ENCODE assay signal across 24 mouse cellular contexts in genomic region chrX:169892100-169892499, GRCm38 (mm10).
"Had no signal": no experiment of that assay in that cellular context is flagged by ENCODE, and none has a peak within 500 bp of the region (broad histone marks: within the 10 kb centered on the region; RNA-seq: fewer than 3 reads in every experiment).

No protein-coding gene starts in this region.

- H3K27ac ChIP-seq: heart, embryonic 10.5 days; hindbrain, embryonic 10.5 days; hindbrain, embryonic 12.5 days; hindbrain, embryonic 14.5 days; kidney, embryonic 15.5 days; kidney, postnatal 0 days; limb, embryonic 13.5 days; limb, embryonic 15.5 days; liver, embryonic 13.5 days had no signal

- H3K9ac ChIP-seq: heart, embryonic 12.5 days; hindbrain, embryonic 12.5 days; hindbrain, embryonic 14.5 days; kidney, embryonic 15.5 days; limb, embryonic 13.5 days; limb, embryonic 15.5 days; liver, embryonic 13.5 days had no signal

- H3K4me3 ChIP-seq: heart, embryonic 10.5 days; heart, embryonic 12.5 days; hindbrain, embryonic 10.5 days; hindbrain, embryonic 12.5 days; kidney, embryonic 15.5 days; limb, embryonic 13.5 days; limb, embryonic 15.5 days; liver, embryonic 13.5 days had no signal

- H3K27me3 ChIP-seq: heart, embryonic 12.5 days; limb, embryonic 15.5 days; liver, embryonic 13.5 days had no signal

- H3K9me3 ChIP-seq: heart, embryonic 10.5 days; heart, embryonic 12.5 days; hindbrain, embryonic 10.5 days; hindbrain, embryonic 12.5 days; kidney, embryonic 15.5 days; limb, embryonic 13.5 days; limb, embryonic 15.5 days; liver, embryonic 13.5 days had no signal

- H3K36me3 ChIP-seq: heart, embryonic 10.5 days; heart, embryonic 12.5 days; hindbrain, embryonic 10.5 days; hindbrain, embryonic 12.5 days; kidney, embryonic 15.5 days; limb, embryonic 13.5 days; limb, embryonic 15.5 days; liver, embryonic 13.5 days had no signal

- ATAC-seq: forebrain, embryonic 16.5 days; hindbrain, embryonic 16.5 days had no signal

- H3K4me1 ChIP-seq: heart, embryonic 10.5 days; heart, embryonic 12.5 days; hindbrain, embryonic 10.5 days; hindbrain, embryonic 12.5 days; kidney, embryonic 15.5 days; limb, embryonic 13.5 days; limb, embryonic 15.5 days; liver, embryonic 13.5 days had no signal

- H3K4me2 ChIP-seq: heart, embryonic 12.5 days; hindbrain, embryonic 12.5 days; hindbrain, embryonic 14.5 days; kidney, embryonic 15.5 days; limb, embryonic 13.5 days; limb, embryonic 15.5 days; liver, embryonic 13.5 days had no signal

- DNase-seq: gastrocnemius, postnatal 14 days; heart, adult 18-20 months; heart, postnatal 10 days; heart, postnatal 4 days; kidney, adult 11 months; kidney, adult 2 months; kidney, adult 9 months; kidney, postnatal 14 days; kidney, postnatal 36 days; layer of hippocampus, adult 9-11 months; layer of hippocampus, postnatal 36 days; left cerebral cortex, postnatal 4 days; liver, embryonic 13.5 days had no signal
